Mouse (Mus musculus) B cell, adult 2 months (primary cell): Measurements from ENCODE around the gene Mobp.
"Not testable (repeated sequence)": the region's sequence is repeated elsewhere in the genome, so short reads cannot be mapped to it uniquely, and the experiment has no call there.

Experiments
- DNase-seq, 2 experiments: peaks; one replicate each; pipeline ENCODE4 v3.0.0; 2022

Mobp gene

DNA sequence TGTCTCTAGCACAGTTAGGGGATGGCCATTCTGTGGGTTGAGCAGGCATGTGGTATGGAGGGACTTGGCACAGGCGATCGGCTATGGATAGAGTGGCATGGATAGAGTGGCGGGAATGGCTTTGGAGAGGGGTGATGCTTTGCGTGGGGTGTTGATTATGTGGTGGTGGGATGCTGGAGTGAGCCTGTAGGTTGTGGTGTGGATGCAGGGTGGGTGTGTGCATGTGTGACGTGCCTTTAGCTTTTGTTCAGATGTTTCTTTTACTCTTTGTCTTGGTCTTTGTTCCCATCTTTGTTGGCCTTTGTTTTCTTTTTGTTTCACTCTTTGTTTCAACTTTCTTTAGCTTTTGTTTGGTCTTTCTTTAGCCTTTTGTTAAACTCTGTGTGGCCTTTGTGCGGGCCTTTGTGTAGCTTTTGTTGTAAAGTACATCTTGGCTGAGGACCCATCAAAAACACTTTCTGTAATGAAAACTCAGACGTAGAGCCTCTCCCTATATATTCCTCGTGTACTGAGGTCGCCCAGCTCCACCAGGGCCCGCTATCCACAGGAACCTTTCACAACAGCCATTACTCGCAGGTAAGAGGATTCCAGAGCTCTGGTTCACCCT, at the start of gene Mobp:
Gene Mobp (plus strand): TSS at position 486 of the 607 bp plus-strand sequence.
- DNase-seq: no peak

DNA sequence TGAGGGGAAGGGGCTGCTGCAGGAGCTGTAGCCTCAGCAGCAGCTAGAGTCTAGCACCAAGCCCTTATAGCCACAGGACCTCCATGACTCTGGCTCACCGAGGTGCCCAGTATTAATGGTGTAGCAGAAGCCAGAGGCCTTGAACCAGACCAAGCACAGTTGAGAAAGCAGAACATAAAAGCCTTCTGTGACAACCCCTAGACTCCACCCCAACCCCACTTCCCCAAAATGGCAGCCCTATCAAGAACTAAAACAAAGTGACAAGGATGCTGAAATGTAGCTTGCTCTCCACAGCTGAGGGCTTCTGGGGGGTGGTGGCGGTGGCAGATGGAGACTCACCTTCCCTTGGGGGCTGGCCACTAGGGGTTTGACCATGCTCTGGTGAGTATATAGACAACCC, 48.3 kb upstream of the Mobp start:
- DNase-seq: peak; percentile 17 to 35

DNA sequence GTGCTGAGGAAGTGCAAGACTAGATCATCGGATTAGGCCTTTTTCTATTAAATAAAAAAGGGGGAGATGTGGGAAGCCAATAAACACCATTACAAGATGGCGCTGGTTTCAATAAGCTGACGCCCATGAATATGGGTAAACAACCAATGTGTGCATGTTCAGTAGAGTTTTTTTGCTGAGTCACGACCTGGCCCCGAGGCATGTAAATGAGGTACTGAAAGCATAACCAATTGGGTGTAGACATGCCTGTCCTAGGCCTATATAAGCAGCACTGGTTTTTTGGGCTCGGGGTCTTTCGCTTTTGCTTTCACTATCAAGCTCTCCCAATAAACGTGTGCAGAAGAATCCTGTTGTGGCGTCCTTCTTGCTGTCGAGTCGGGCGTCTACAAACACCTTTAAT, 40.6 kb upstream of the Mobp start:
- DNase-seq: not testable (repeated sequence)

DNA sequence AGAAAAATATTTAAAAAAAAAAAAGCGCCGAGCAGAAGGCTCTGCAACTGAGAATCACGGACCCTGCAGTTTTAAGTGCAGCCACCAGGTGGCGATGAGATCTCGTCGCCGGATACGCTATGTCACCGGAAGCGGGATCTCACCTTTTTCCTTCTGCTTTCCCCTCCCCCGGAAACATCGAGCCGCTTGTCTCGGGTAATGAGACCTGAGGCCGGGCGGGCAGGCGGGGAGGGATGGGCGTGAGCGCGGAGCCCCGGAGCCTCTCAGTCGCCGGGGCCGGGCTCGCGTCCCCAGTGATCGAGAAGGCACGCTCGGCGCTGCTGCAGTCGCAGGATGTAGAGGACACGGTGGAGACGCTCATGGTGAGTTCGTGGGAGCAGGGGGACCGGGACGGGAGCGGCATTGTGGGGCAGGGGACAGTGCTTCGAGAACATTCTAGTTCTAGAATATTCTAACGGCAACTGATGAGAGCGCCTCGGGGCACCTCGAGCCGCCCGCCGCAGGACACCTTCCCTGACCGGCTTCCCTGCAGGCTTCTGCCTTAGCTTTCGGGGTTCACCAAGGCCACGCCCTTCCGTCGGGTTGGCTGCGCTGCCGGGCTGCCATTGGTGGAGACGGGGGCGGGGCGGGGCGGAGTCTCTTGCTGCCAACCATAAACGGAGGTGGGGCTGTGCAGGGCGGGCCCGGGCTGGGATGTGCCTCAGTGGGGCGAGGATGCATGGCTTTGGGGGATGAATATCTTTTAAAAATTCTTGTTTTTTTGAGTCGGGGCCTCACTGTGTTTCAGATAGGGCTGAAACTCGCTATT, 39.1 kb upstream of the Mobp start, which contains the start of gene Slc25a38:
Gene Slc25a38 (plus strand): TSS at position 164 of the 808 bp plus-strand sequence.
- peak; percentile 96 to 97 for DNase-seq

DNA sequence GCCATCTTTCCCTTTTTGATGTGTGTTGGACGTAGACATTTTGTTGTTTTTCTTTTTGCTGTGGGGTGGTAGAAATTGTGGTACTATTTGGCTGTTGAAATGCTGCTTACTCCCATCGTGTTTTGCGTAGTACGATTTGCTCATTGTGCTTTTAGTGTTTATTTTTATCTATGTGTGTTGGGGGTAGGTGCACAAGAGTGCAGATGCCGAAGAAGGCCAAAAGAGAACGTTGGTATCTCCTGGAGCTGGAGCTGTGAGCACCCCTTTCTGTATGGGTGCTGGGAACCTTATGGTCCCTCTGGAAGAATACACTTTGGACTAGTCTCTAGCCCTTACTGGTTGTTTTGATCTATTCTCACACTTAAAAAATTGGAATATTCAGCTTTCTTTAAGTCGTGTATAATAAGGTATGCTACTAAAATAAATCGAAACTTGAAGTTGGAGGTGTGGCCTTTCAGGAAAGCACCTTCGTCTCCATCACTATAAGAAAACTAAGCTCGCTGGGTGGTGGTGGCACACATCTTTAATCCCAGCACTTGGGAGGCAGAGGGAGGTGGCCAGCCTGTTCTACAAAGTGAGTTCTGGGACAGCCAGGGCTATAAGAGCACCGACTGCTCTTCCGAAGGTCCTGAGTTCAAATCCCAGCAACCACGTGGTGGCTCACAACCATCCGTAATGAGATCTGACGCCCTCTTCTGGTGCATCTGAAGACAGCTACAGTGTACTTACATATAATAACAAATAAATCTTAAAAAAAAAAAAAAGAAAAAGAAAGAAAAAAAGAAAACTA, 38.2 kb upstream of the Mobp start:
- DNase-seq: no peak

DNA sequence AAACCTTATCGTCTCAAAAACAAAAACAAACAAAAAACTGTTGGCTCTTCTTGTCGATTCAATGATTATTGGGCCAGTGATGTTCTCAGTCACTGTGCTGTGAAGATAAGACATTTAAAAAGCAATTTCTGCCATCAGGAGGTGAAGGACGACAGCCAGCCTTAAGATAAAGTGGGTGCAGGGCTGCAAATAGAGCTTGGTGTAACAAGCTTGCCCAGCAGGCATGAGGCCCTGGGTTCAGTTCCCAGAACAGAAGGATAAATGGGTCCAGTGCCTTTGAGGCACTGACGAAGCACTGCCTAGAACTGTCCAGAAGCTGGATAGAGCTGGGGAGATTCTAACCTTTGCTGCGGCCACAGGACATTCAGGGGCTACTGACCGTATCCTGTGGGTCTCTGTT, 37.0 kb upstream of the Mobp start:
- DNase-seq: no peak

DNA sequence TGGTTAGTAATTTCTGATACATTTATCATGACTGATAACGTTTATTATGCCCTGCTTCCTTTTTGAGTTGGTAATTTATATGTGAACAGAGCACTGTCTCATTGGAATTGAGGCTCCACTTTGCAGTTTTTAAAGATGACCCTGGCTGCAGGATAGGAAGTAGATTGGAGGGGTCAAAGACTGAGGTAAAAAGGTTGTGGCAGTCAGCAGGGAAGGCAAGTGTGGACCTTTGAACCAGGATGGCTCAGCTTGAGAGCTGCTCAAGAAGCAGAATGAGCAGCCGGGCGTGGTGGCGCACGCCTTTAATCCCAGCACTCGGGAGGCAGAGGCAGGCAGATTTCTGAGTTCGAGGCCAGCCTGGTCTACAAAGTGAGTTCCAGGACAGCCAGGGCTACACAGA, 36.1 kb upstream of the Mobp start:
- DNase-seq: no peak

DNA sequence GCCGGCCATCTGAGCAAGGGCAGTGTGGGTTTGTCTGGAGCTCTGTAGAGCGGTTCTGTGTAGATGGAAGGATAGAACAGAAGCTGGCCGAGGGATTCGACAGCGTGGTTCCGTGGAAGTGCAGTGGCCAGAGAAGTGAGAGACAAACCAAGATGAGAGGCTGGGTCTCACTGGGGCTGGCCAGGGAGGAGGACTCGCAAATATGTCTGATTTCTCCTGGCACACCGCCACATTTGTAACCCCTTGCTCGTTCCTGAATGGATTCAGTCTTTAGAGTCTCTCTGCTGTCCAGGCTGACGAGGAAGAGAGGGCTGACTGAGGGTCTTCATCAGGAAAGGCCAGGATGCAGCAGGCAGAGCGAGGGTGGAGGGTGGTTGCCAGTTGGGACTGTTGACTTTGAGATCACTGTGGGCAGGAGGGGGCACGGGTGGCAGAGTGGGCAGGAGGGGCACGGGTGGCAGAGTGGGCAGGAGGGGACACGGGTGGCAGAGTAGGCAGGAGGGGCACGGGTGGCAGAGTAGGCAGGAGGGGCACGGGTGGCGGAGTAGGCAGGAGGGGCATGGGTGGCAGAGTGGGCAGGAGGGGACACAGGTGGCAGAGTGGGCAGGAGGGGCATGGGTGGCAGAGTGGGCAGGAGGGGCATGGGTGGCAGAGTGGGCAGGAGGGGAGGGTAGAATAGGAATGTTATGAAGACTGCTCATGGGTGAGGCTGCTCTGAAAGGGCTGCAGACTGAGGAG, 35.3 kb upstream of the Mobp start:
- no peak for DNase-seq

DNA sequence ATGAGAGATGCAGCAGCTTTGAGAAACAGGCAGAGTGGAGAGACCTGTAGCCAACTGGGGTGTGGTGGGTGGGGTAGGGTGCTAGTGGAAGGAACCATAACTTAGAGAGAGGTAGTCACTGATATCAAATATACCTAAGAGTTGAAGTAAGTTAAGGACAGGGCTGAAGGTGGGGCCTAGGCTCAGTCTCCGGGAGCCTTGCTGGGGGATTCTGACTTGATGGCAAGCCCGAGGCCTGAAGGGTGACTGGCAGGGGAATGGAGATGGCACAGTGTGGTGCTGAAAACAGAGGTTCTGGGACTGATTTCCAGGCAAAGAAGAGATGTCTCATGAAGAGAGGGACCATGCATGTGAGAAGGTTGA, 34.7 kb upstream of the Mobp start:
- DNase-seq: no peak

DNA sequence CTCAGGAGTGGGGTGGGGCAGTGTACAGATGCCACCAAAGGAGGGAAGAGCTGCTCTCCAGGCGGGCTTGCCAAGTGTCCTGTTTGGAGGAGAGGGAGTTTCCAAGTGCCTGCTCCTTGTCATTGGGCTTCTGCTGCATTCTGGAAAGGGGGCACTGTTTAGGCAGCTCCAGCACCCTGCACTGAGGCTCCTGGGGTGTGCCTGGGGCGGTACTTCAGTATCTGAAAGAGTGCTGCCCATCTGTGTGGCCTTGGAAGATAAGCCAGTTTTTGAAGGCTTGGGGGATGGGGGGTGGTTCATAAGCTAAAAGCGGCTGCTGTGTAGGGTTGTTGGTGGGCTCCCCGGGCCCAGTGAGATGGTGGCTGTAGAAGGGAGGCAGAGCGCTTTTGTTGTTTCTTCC, 33.9 kb upstream of the Mobp start:
- no peak for DNase-seq

DNA sequence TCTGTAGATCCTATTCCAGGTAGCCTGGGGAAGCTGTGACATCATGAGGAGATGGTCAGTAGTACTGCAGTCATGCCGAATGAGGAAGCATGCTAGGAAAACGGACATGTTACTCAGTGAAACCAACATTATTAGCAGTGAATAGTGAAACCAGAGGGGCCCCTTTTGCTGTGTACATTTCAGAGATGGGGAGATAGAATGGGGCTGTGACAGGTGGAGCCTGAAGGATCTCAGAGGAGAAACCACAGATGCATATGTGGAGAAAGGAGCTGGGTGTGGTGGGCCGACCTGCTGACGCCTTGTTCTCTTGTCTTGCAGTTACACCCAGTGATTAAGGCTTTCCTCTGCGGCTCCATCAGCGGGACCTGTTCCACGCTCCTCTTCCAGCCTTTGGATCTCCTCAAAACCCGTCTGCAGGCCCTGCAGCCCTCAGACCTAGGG, 33.3 kb upstream of the Mobp start:
- no peak for DNase-seq

DNA sequence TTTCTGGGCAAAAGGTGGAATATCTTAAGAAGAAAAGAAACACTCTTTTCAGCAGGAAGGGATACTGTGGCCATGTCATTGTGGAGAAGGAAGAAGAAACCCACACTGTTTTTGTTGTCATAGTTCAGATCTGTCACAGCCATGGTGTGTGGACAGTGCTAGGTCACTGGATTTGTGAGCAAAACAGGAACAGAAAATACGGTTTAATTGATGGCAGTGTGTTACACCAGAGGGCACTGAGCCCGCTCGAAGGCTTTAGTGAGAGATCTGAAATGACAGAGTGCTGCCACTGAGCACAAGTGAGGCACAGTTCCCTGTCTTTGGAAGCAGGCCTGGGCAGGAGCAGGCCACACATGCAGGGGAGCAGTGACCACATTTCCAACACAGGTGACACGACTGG, 31.3 kb upstream of the Mobp start:
- no peak for DNase-seq

DNA sequence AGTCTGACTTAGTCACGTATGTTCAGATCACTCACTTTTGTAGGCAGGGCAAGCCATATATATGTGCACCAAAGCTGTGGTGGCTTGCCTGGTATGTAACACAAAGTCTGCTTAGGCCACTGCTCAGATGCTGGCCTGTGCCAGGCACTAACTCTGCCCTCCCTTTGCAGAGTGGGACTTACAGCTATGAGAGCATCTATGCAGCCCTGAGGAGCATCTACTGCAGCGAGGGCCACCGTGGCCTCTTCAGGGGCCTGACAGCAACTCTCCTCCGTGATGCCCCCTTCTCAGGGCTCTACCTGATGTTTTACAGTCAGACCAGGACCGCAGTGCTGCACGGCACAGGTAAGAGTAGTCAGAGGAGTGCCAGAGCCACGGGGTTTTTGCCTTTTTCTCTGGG, 29.0 kb upstream of the Mobp start:
- DNase-seq: no peak

DNA sequence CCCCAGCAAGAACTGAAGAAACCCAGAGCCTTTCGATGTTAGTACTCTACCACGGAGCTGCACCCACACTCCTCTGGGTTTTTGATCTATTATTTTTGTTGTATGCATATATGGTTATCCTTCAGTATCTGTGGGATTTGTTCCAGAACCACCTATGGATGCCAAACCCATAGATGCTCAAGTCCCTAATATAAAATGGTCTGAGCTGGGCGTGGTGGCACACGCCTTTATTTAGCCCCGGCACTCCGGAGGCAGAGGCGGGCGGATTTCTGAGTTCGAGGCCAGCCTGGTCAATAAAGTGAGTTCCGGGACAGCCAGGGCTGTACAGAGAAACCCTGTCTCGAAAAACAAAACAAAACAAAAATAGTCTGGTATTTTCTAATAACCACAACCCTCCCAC, 22.6 kb upstream of the Mobp start:
- DNase-seq: no peak

DNA sequence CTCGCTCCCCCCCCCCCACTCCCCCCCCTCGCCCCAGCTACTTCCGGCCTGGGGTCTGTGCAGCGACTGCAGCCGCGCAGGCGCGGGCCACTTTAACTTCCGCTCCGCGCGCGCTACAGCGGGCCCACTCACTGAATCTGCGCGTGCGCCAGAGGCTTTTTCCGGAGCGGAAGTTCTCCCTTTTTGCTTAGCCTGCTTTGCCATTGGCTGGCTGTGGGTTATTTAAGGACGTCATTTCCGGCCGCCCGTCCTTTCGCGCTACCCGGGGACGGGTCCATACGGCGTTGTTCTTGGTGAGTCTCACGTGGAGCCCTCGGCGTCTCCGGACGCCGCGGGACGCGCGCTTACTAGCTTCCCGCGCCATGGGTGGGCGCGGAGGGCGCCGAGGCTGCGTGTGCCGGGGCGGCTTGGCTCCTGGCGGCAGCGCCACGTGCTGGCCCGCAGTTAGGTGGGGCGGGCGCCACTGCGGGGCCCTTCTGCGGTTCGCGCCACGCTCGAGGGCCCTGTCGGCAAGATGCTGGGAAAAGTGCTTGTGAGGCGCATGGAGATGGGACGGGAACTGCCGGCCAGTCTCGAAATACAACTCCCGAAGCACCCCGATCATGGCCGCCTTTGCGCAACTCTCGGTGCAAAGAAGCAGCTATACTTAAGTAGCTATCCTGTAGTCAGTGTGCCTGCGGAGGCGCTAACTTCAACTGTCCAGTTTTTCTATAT, 21.8 kb upstream of the Mobp start, which contains the start of gene Rpsa:
Gene Rpsa (plus strand): TSS at position 152 of the 714 bp plus-strand sequence.
- peak; percentile 94 for DNase-seq

DNA sequence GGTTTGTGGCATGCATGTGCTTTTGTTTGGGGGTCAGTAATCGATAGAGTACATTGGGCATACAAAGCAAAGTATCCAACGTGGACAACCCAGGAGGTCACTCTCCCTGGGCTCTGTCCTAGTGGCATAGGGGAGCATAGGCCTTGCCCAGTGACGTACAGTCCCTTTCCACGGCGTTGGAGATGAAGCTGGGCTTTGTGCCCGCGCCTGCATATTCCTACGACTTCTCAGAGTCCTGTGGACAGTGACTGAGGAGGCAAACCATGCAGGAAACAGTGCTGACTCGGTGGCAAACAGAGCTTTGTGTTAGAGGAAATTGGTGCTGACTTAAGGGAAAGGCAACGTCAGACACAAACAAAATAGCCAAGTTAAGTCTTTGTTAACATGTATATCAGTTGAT, 20.2 kb upstream of the Mobp start:
- no peak for DNase-seq

DNA sequence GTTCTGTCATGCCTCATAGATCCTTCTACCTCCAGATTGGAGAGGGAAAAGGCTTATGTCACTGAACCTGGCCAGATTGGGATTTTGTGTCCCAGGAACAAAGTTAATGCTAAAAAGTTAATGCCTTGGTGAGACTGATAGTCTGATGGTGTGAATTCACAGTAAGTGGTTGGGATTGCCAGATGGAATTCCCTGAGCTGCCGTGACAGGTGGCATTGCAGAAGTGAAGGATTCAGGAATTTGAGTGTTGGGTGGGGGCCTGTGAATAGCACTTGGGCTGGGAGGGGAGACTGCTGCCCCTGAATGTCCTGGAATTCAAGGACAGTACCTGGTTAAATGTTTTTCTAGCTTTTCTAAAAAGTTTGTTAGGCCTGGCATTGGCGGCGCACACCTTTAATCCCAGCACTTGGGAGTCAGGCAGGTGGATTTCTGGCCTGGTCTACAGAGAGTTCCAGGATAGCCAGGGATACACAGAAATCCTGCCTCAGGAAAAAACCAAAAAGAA, 17.7 kb upstream of the Mobp start:
- no peak for DNase-seq

DNA sequence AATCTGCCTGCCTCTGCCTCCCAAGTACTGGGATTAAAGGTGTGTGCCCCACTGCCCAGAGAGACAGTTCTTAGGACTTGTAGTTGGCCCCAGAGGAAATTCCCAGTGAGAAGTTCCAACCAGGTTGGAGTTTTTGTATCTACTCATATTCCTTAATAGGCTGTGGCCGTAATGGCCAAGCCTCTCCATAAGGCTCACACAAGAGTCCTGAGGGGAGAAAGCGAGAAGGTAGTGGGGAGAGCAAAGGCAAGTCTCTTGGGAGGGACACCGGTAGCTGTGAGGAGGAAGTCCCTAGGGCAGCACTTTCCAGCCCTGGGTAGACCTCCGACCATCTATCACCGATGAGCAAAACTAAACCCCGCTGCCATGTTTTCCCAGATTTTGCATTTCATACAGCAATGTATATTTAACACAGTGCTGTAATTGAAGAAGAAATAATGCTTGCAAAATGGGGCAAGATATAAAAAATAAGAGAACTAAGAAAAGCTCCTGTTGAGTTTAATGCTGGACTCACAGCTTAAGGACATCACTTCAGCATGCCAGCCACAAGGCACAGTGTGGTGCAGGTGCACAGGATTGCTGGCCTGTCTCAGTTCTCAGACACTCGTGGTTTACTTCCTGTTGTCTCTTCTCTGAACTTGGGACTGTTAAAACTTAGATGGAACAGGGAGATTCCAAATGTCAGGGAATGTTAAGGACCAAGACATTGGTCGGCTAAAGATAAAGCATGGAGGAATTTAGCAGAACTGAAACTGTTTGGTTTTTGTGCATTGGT, 16.3 kb upstream of the Mobp start:
- no peak for DNase-seq

DNA sequence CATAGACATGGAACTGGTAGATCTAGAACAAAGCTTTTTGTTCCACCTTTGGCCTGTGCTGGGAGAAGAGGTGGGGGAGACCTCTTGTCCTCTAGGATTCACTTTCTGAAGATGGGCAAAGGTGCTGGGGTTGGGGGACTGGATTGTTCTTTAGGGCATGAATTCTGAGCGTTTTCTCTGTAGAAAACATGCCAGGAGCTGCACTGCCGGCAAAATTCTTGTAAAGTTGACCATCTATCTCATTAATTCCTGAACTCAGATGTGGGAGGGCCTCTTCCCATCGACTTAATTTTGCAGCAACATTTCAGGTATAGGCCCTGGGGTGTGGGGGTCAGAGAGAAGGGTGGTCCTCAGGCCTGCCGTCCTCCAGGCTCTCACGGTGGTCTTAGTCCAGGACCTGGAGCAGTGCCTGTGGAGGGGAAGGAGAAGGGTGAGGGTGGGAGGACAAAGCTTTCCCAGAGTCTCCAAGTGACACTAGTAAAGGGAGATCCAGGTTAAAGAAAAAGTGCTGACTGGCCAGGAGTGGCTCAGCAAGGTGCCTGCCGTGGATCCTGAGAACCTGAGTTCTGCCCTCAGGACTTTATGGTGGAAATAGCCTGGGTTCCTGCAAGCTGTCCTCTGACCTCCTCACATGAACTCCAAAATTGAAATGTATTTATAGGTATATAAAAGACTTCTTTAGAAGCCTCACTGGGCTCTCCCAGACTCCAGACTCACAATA, 15.6 kb upstream of the Mobp start:
- no peak for DNase-seq

DNA sequence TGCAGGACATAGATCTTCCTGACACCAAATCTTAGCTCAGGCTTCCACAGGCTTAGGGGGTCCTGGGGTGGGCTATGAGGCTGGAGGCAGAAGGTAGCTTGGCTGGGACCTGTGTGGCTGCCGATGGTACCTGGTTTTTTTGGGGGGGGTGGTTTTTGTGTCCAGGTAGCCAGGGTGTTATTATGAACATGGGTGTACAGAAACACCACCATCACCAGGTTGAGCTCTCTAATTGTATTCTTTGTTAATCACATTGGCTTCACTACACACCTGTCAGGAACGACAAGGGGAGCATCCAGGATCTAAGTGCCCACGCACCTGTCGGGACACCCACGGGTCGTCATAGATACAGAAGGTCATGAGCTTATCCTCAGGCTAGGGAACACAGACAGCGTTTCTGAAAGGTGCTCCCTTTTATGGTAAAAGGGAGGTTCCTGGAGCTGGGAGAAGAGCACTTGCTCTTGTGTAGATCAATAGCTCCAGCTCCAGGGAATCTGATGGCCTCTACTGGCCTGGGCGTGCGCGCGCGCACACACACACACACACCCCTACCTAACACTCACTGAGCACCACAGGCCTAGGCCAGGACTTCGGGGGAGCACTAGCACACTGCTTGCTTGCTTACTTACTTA, 14.9 kb upstream of the Mobp start:
- DNase-seq: no peak
